Mouse (Mus musculus) midbrain, embryonic 12.5 days (tissue): ENCODE measurements around the gene Grin1. TPM values are rescaled to one million over a fixed set of nuclear protein-coding genes. Genes with fewer than 3 reads are reported as not detected.
A peak's percentile ranks its signal among the peaks of the same experiment; 100 is the strongest.

Experiments
- ATAC-seq: fragments of 200-750 bp; cut with Nextera tagmentation; 2 replicates; pipeline ENCODE4 v1.8.0; 2017; ENCODE audit warnings: low read depth, moderate TSS enrichment, moderate library complexity; ENCODE audit not compliant: low FRiP score
- H3K27ac ChIP-seq: fragments of 300-500 bp; sonication (generic); replicated peaks from 2 replicates; pipeline ENCODE4 v1.5.1; 2016; ENCODE audit warnings: mild to moderate bottlenecking
- H3K27me3 ChIP-seq: fragments of 300-500 bp; sonication (generic); 2 replicates; pipeline ENCODE4 v1.6.1; 2016; ENCODE audit warnings: mild to moderate bottlenecking
- H3K36me3 ChIP-seq: fragments of 300-500 bp; sonication (generic); 2 replicates; pipeline ENCODE4 v1.6.1; 2016
- H3K4me1 ChIP-seq: fragments of 300-500 bp; sonication (generic); 2 replicates; pipeline ENCODE4 v1.6.1; 2016
- H3K4me2 ChIP-seq: fragments of 300-500 bp; sonication (generic); replicated peaks from 2 replicates; pipeline ENCODE4 v1.6.1; 2016; ENCODE audit warnings: mild to moderate bottlenecking, moderate library complexity
- H3K4me3 ChIP-seq: fragments of 300-500 bp; sonication (generic); 2 replicates; pipeline ENCODE4 v1.5.1; 2016; ENCODE audit warnings: mild to moderate bottlenecking
- H3K9ac ChIP-seq: fragments of 300-500 bp; sonication (generic); replicated peaks from 2 replicates; pipeline ENCODE4 v1.6.1; 2016; ENCODE audit warnings: mild to moderate bottlenecking, moderate library complexity
- H3K9me3 ChIP-seq: fragments of 300-500 bp; sonication (generic); 2 replicates; pipeline ENCODE4 v1.6.1; 2016; ENCODE audit warnings: mild to moderate bottlenecking
- WGBS: fragments of 180-500 bp; shearing (Covaris S2); methylation state at CpG from one replicate; pipeline ENCODE4 v1.1.7; 2016; 5-methylcytosine and 5-hydroxymethylcytosine counted together
- polyA plus RNA-seq: library from polyadenylated mRNA; unstranded; fragments of >200 nt; fragmentation: Nextera tagmentation; extraction: Ambion mirVana; gene quantifications from 2 replicates; pipeline ENCODE4 v1.2.1, GENCODE M21; 2016

Gene Grin1
- polyA plus RNA-seq, 1 experiment from 2014 or later: 6.1 TPM

DNA sequence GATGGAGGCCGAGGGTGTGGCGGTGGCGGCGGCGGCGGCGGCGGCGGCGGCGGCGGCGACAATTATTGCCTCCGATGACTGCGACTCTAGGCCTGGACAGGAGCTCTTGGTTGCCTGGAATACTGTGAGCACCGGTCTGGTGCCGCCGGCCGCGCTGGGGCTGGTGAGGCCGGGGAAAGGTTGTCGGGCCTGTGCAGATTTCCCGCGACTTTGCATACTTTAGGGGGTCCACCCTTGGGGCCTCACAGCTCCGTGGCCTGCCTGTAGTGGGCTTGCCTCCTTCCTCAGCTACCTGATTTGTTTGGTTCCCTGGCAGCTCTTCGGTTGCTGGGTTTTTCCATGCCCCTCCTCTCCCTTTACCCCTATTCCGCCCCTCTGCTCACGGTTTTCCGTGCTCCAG lies 46.5 kb downstream of the Grin1 start:
- peak overlapping the region; percentile 78 for H3K27ac ChIP-seq
- H3K4me1 ChIP-seq: peaks cover 29% of the 10 kb centered on the region
- no peaks in the 10 kb centered on the region for H3K9me3 ChIP-seq
- WGBS: under 1% methylated on average over 28 of the region's 29 CpGs
- H3K4me2 ChIP-seq: peak overlapping the region; percentile 95
- H3K36me3 ChIP-seq: peaks cover 59% of the 10 kb centered on the region
- H3K27me3 ChIP-seq: no peaks in the 10 kb centered on the region
- peak overlapping the region; percentile 93 for H3K4me3 ChIP-seq
- peak; percentile 71 for ATAC-seq
- H3K9ac ChIP-seq: peak overlapping the region; percentile 84

DNA sequence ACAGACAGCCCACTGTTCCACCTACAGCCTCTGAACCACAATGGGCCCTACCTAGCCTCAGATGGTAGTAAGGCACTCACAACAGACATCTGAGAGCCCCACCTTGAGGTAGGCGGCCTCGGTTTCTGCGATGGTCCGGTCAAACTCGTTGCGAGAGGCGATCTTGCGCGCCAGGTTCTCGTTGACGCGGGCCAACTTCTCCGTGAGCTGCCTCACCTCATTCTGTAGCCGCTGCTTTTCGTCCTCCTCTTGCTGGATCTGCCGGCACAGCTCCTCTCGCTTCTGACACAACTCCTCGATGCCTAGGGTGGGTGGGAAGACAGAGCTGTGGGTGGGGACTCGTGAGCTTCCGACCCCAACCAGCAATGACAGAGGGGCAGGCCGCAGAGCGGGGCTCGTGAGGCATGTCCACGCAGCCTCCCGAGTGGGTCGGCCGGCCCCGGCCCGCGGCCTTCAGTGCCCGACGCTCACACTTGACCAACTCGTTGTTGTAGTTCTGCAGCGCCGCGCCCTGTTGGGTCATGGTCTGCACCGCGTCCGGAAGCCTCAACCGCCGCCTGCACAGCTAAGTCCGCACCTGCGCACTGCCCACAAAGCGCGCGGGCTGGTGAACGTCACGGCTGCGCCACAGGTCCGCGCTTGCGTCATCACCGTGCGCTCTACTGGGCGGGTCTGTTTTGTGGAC lies 47.0 kb downstream of the Grin1 start, which contains the start of the genes Ssna1 and Anapc2:
Gene Ssna1, minus strand, starts transcription at position 612 of the 685 bp plus-strand sequence.
Gene Anapc2, plus strand, starts transcription at position 652 of the 685 bp plus-strand sequence.
- no peaks in the 10 kb centered on the region for H3K27me3 ChIP-seq
- H3K9ac ChIP-seq: peak within 1 kb of the TSS; percentile 84
- H3K4me1 ChIP-seq: peaks cover 33% of the 10 kb centered on the region
- peaks cover 54% of the 10 kb centered on the region for H3K36me3 ChIP-seq
- ATAC-seq: peak; percentile 97
- H3K27ac ChIP-seq: peak within 1 kb of the TSS; percentile 78
- under 1% methylated on average over 55 of the region's 55 CpGs for WGBS
- H3K9me3 ChIP-seq: no peaks in the 10 kb centered on the region
- peak within 1 kb of the TSS; percentile 95 for H3K4me2 ChIP-seq
- peak within 1 kb of the TSS; percentile 93 for H3K4me3 ChIP-seq

DNA sequence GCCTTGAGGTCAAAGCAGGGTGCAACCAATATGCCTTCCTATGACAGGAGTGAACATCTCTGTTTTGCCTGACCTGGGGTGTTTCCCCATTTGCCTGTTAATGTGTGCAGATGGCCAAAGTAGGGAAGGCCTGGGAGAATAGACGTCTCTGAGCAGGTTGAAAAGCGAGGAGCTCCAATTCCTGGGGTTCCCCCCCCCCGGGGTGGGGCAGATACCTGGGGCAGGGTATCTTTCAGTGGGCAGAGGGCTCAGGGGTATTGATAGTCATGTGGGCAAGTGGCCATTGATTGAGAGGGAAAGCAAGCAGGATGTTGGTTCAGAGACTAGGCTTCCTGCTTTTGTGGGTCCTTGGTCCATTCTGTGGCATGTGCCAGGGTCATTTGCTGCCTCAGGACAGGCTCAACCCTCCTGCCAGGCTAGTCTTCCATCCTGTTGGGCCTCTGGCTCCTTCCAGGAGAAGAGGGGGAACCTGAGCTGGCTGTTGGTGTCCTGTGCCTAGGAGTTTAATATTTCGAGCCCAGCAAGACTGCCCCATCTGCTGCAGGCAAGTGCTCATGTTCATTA lies 51.2 kb downstream of the Grin1 start:
- ATAC-seq: no peak
- H3K4me3 ChIP-seq: no peak overlapping the region
- 73% methylated on average over 4 of the region's 4 CpGs for WGBS
- H3K4me1 ChIP-seq: peaks cover 62% of the 10 kb centered on the region
- H3K27ac ChIP-seq: no peak overlapping the region
- H3K36me3 ChIP-seq: peaks cover 16% of the 10 kb centered on the region; the same call in 1 of the 2 replicates
- no peak overlapping the region for H3K4me2 ChIP-seq
- no peaks in the 10 kb centered on the region for H3K9me3 ChIP-seq
- H3K9ac ChIP-seq: no peak overlapping the region
- peaks cover 29% of the 10 kb centered on the region for H3K27me3 ChIP-seq

DNA sequence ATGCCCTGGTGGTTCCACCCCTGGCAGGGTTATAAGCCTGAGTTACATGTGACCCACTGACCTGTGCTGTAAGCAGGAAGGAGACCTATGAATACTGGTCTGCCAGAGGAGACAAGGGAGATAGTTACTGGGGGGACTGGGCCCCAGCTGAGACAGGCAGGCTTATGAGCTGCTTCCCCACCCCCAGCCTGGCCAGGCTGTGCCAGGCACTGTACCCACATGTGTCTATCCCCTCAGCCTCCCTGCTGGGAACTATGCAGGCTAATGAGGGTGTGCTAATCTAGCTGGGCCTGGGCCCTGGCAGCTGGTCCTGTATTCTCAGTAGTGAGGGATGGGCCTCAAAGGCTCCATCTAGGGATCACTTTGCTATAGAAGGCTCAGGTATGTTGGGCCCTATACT lies 51.7 kb downstream of the Grin1 start:
- Histone ChIP-seq H3K9ac (0 out of 2 replicates have a peak overlapping the region, but pooled peaks have one; percentile 31), H3K4me3 (no peak overlapping the region), H3K27ac (no peak overlapping the region), H3K9me3 (no peaks in the 10 kb centered on the region), H3K36me3 (peaks cover 16% of the 10 kb centered on the region; the same call in 1 of the 2 replicates), H3K27me3 (peaks cover 30% of the 10 kb centered on the region), H3K4me1 (peaks cover 63% of the 10 kb centered on the region), H3K4me2 (no peak overlapping the region)
- no peak for ATAC-seq

DNA sequence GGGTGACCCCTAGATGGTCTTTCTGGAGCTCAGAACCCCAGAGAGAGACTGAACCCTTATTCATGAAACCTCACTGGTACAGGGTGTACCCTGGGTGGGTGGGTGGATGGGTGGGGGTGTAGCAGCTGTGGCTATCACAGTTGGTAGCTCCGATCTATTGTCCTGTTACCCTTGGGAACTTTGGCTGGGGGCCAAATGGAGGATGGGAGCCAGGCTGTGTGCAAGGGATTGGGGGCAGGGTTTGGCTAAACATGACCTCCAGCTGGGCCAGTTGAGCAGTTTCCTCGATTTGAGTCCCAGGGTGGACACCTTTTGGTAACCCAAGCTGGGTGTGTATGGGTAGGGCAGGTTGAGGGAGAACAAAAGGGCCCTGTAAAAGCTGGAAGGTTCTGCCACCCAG lies 52.3 kb downstream of the Grin1 start:
- Histone ChIP-seq H3K4me2 (peak overlapping the region; percentile 21; the same call in 1 of the 2 replicates), H3K27ac (no peak overlapping the region), H3K4me1 (peaks cover 66% of the 10 kb centered on the region)

DNA sequence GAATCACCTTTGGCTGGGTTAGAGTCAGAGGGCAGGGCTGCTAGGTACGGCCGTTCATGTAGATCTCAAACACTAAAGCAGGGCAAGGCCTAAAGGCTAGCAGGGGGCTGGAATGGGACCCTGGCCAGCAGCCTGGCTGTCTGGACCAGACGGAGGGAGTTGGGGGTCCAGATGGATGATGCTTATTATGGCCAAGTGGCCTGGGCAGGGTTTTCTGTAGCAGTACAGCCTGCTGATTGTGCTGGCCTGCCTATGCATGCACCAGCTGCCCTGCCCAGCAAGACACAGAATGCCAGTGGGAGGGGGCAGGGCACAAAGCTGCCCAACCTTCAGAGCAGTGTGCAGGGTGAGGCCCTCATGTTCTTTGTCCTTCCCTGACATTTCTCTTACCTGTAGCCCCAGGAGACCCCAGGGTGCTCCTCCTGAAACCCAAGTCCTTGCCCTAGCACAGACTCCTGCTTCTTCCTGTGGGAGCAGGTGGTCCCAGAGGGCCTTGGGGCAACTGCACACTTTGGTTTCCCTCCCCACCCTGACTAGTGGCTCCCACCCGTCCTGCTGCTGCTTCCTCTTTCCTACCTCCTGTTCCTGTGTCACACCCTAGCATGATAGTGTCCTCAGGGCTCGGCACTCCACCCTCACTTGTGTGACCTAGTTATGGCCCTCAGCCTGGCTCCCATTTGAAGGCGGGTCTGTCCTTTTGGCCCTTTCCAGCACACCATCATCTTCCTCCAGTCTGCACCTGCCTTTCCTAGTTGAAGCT lies 52.9 kb downstream of the Grin1 start:
- no peak for ATAC-seq
- Histone ChIP-seq H3K4me3 (peak overlapping the region; percentile 4; the same call in 1 of the 2 replicates), H3K27me3 (peaks cover 30% of the 10 kb centered on the region), H3K36me3 (peaks cover 16% of the 10 kb centered on the region; the same call in 1 of the 2 replicates), H3K27ac (no peak overlapping the region), H3K9ac (no peak overlapping the region), H3K9me3 (no peaks in the 10 kb centered on the region), H3K4me2 (peak overlapping the region; percentile 21; the same call in 1 of the 2 replicates), H3K4me1 (peaks cover 61% of the 10 kb centered on the region)
- 64% methylated on average over 6 of the region's 6 CpGs for WGBS

More for the DNA sequence above, 52.3 kb downstream of the Grin1 start:
- Histone ChIP-seq H3K9ac (peak overlapping the region; percentile 31; the same call in 1 of the 2 replicates), H3K9me3 (no peaks in the 10 kb centered on the region), H3K27me3 (peaks cover 30% of the 10 kb centered on the region), H3K4me3 (no peak overlapping the region), H3K36me3 (peaks cover 16% of the 10 kb centered on the region; the same call in 1 of the 2 replicates)
- 55% methylated on average over 2 of the region's 2 CpGs for WGBS
- ATAC-seq: no peak

DNA sequence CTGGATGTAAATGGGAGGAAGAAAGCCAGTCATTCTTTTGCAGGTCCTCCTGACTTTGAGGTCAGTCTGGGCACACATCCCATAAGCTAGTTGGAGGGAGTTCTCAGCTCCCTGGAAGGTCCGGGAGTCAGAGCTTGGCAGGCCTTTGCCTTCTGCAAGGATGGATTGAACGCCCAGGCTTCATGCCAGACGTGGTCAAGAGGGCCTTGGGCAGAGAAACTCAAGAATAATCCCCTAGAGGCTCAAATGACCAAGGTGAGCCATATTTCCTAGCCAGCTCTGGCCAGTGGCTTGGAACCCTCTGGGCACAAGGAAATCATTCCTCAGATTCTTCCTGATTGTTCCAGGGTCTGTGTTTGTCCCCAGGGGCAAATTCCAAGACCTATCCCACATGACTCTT lies 54.1 kb downstream of the Grin1 start:
- Histone ChIP-seq H3K9ac (0 out of 2 replicates have a peak overlapping the region, but pooled peaks have one; percentile 24), H3K4me2 (0 out of 2 replicates have a peak overlapping the region, but pooled peaks have one; percentile 99), H3K4me3 (no peak overlapping the region), H3K27ac (no peak overlapping the region), H3K27me3 (peaks cover 30% of the 10 kb centered on the region), H3K9me3 (no peaks in the 10 kb centered on the region), H3K4me1 (peaks cover 54% of the 10 kb centered on the region), H3K36me3 (peaks cover 16% of the 10 kb centered on the region; the same call in 1 of the 2 replicates)
- no peak for ATAC-seq
- 82% methylated on average over 3 of the region's 3 CpGs for WGBS

DNA sequence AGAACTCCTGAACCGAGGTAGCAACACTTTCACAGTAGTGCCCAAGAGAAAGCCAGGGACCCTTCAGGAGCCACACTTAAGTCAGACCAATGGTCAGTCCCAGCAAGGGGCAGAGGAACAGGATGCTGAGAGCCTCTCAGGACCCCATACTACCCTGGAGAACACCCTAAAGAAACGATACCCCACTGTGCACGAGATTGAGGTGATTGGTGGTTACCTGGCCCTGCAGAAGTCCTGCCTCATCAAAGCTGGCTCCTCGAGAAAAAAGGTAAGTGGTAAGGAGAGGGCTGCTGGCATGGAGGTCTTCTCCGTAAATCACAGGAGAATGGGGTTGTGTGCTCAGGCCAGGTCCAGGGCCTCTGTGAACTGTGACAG lies 54.7 kb downstream of the Grin1 start:
- 76% methylated on average over 5 of the region's 5 CpGs for WGBS
- no peak overlapping the region for H3K27ac ChIP-seq
- H3K9ac ChIP-seq: peak overlapping the region; percentile 66
- H3K36me3 ChIP-seq: peaks cover 13% of the 10 kb centered on the region; the same call in 1 of the 2 replicates
- H3K4me2 ChIP-seq: peak overlapping the region; percentile 99; the same call in 1 of the 2 replicates
- no peak for ATAC-seq
- H3K4me1 ChIP-seq: peaks cover 54% of the 10 kb centered on the region
- H3K4me3 ChIP-seq: peak overlapping the region; percentile 82; the same call in 1 of the 2 replicates
- H3K27me3 ChIP-seq: peaks cover 30% of the 10 kb centered on the region
- H3K9me3 ChIP-seq: no peaks in the 10 kb centered on the region

DNA sequence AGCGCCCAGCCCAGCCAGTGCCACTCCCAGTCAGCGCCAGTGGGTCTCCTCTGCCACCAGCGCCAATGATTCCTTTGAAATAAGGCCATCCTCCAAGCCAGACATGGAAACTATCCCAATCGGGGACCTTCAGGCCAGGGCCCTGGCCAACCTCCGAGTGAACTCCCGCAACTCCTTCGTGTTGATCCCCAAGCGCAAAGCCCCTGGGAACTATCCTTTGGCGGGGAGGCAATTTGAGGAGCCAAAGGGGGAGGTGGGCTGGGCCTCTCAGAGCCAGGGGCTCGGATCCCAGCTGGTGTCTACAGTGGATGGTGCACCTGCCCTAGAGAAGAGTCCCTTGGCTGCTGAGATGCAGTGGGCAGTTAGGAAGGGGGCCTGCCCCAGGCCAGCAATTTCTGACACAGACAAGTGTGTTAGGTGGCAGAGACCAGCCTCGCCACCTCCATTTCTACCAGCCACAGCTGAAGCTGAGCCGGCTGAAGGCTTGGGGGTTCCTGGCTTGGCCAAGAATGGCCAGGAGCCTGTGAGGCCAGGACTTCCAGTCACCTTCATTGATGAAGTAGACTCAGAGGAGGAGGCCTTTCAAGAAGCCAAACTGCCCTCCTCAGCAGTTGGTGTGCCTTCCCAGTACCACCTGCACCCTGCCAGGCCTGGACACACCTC lies 55.2 kb downstream of the Grin1 start:
- Histone ChIP-seq H3K4me2 (peak overlapping the region; percentile 99), H3K27ac (no peak overlapping the region), H3K9me3 (no peaks in the 10 kb centered on the region), H3K27me3 (peaks cover 30% of the 10 kb centered on the region), H3K4me3 (peak overlapping the region; percentile 82), H3K4me1 (peaks cover 54% of the 10 kb centered on the region), H3K9ac (peak overlapping the region; percentile 66), H3K36me3 (peaks cover 7% of the 10 kb centered on the region; the same call in 1 of the 2 replicates)
- 18% methylated on average over 12 of the region's 12 CpGs for WGBS
- ATAC-seq: no peak

DNA sequence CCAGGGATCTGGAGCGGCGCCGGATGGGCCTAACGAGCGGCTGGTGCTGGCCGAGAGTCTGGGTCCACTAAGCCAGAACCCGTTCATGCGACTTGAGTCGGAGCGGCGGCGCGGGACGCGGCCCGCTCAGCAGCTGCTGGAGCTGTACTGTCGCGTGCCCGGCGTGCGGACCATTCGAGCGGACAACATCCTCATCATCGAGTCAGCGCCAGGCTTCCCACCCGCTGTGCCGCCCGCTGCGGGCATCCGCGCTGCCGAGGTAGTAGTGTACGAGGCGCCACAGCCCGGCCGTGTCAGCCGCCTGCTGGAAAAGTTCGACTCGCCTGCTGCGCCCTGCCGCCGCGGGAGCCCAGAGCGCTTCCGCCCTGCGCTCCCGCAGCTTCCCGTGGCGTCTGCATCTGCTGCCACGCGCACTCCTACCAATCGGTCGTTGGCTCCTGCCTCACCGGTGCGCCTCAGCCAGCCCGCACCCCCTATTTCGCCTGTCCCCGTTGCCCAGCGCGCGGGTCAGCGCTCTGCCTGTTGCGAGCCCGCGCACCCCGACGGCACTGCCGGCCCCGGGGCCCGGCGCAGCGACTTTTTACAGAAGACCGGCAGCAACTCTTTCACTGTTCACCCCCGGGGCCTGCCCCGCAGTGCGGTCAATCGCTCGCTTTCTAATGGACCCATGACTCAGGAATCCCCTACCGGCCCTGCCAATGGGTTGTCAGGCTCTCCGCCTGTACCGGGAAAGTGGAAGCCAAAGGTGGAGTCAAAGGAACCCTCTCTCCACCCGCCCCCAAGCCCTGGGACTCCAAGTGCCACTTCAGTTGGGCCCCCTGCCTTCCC lies 56.0 kb downstream of the Grin1 start:
- 1% methylated on average over 72 of the region's 82 CpGs for WGBS
- peak overlapping the region; percentile 56; the same call in 1 of the 2 replicates for H3K27ac ChIP-seq

More for the DNA sequence above, 56.0 kb downstream of the Grin1 start:
- peaks cover 30% of the 10 kb centered on the region for H3K27me3 ChIP-seq
- H3K4me1 ChIP-seq: peaks cover 53% of the 10 kb centered on the region
- no peak for ATAC-seq
- peaks cover under 1% of the 10 kb centered on the region; the same call in 1 of the 2 replicates for H3K36me3 ChIP-seq
- H3K9me3 ChIP-seq: no peaks in the 10 kb centered on the region
- H3K9ac ChIP-seq: peak overlapping the region; percentile 66
- H3K4me3 ChIP-seq: peak overlapping the region; percentile 82
- peak overlapping the region; percentile 99 for H3K4me2 ChIP-seq
